Mouse (Mus musculus) hindbrain, postnatal 0 days (tissue): Measurements from ENCODE around the gene Olfr308. TPM values are rescaled to one million over a fixed set of nuclear protein-coding genes. Genes with fewer than 3 reads are reported as not detected.
"Not testable (repeated sequence)": the region's sequence is repeated elsewhere in the genome, so short reads cannot be mapped to it uniquely, and the experiment has no call there.

Experiments
- ATAC-seq: fragments of 200-750 bp; cut with Nextera tagmentation; 2 replicates; pipeline ENCODE4 v1.8.0; 2017; ENCODE audit warnings: mild to moderate bottlenecking, moderate TSS enrichment, moderate library complexity
- DNase-seq: peaks from one replicate; pipeline ENCODE4 v3.0.0-alpha.2; 2015; ENCODE audit warnings: low spot score
- H3K27ac ChIP-seq: fragments of 300-500 bp; sonication (generic); 2 replicates; pipeline ENCODE4 v1.5.1; 2014; ENCODE audit warnings: mild to moderate bottlenecking
- H3K27me3 ChIP-seq: fragments of 300-500 bp; sonication (generic); 2 replicates; pipeline ENCODE4 v1.6.1; 2014; ENCODE audit warnings: low read length, mixed read lengths; ENCODE audit not compliant: insufficient read depth
- H3K36me3 ChIP-seq: fragments of 300-500 bp; sonication (generic); 2 replicates; pipeline ENCODE4 v1.6.1; 2014; ENCODE audit warnings: low read length, mixed read lengths; ENCODE audit not compliant: insufficient read depth
- H3K4me1 ChIP-seq: fragments of 300-500 bp; sonication (generic); 2 replicates; pipeline ENCODE4 v1.6.1; 2014; ENCODE audit warnings: antibody characterized with exemption, low read length, mixed read lengths; ENCODE audit not compliant: insufficient read depth
- H3K4me2 ChIP-seq: fragments of 300-500 bp; sonication (generic); 2 replicates; pipeline ENCODE4 v1.6.1; 2014; ENCODE audit warnings: low read depth, mild to moderate bottlenecking, low read length, moderate library complexity, mixed read lengths
- H3K4me3 ChIP-seq: fragments of 300-500 bp; sonication (generic); 2 replicates; pipeline ENCODE4 v1.5.1; 2014; ENCODE audit warnings: low read length
- H3K9ac ChIP-seq: fragments of 300-500 bp; sonication (generic); replicated peaks from 2 replicates; pipeline ENCODE4 v1.6.1; 2014; ENCODE audit warnings: mild to moderate bottlenecking, low read length, moderate library complexity, mixed read lengths
- H3K9me3 ChIP-seq: fragments of 300-500 bp; sonication (generic); 2 replicates; pipeline ENCODE4 v1.6.1; 2016; ENCODE audit warnings: low read length, mixed read lengths
- CTCF ChIP-seq: IDR thresholded peaks from 2 replicates; pipeline ENCODE4 v1.5.1; 2016; ENCODE audit warnings: antibody characterized with exemption, control low read depth, low read depth
- WGBS: fragments of 180-500 bp; shearing (Covaris S2); extraction: QIAGEN DNeasy Blood & Tissue Kit; methylation state at CpG from one replicate; pipeline ENCODE4 v1.1.7; 2014; 5-methylcytosine and 5-hydroxymethylcytosine counted together
- polyA plus RNA-seq: library from polyadenylated mRNA; unstranded; fragments of >200 nt; fragmentation: Nextera tagmentation; extraction: Ambion mirVana; gene quantifications from 2 replicates; pipeline ENCODE4 v1.2.1, GENCODE M21; 2015
- total RNA-seq: library from RNA; depleted of rRNA; stranded (reverse); fragments of >200 nt; gene quantifications from 2 replicates; pipeline ENCODE4 v1.2.3, GENCODE M21; 2014; rRNA removed

Olfr308 gene
- total RNA-seq (not detected in 2 replicates), polyA plus RNA-seq (not detected in 2 replicates)

GRCm38 (mm10) chr7:86325530-86325929 lies at the start of gene Olfr308:
TSS of gene Olfr308 (minus strand) at chr7:86325630.
- no peaks in the 10 kb centered on the region for H3K27me3 ChIP-seq
- no peak within 1 kb of the TSS for H3K9ac ChIP-seq
- no peaks in the 10 kb centered on the region for H3K36me3 ChIP-seq
- H3K4me3 ChIP-seq, result no peak within 1 kb of the TSS
- H3K4me1 ChIP-seq, result no peaks in the 10 kb centered on the region
- no peak within 1 kb of the TSS for H3K27ac ChIP-seq
- no peak within 1 kb of the TSS for H3K4me2 ChIP-seq
- TF ChIP-seq CTCF, result no peak
- H3K9me3 ChIP-seq, result no peaks in the 10 kb centered on the region
- no peak for DNase-seq
- no peak for ATAC-seq

- Histone ChIP-seq H3K27ac (no peak within 1 kb of the TSS), H3K4me2 (no peak within 1 kb of the TSS), H3K9me3 (no peaks in the 10 kb centered on the region), H3K4me1 (no peaks in the 10 kb centered on the region), H3K27me3 (no peaks in the 10 kb centered on the region), H3K36me3 (no peaks in the 10 kb centered on the region), H3K4me3 (no peak within 1 kb of the TSS), H3K9ac (no peak within 1 kb of the TSS)
- DNase-seq, result no peak
- WGBS, result 82% methylated on average over 1 of the region's 1 CpGs
- ATAC-seq, result no peak
- TF ChIP-seq CTCF, result no peak
These were observed 41.4 kb upstream of the Olfr308 start, which contains the start of gene Olfr305 for GRCm38 (mm10) chr7:86366828-86367227. TSS of gene Olfr305 (minus strand) at chr7:86366928.

- WGBS, result 89% methylated on average over 9 of the region's 9 CpGs
- not testable (repeated sequence) for H3K4me3 ChIP-seq, H3K4me1 ChIP-seq, DNase-seq, H3K9me3 ChIP-seq, H3K27me3 ChIP-seq, H3K4me2 ChIP-seq, H3K9ac ChIP-seq, ATAC-seq, H3K27ac ChIP-seq, H3K36me3 ChIP-seq
These were observed 20.9 kb upstream of the Olfr308 start for GRCm38 (mm10) chr7:86346296-86346695.

- DNase-seq (no peak), ATAC-seq (no peak)
- Histone ChIP-seq H3K4me1 (no peaks in the 10 kb centered on the region), H3K27me3 (no peaks in the 10 kb centered on the region), H3K9me3 (no peaks in the 10 kb centered on the region), H3K4me3 (no peak overlapping the region), H3K27ac (no peak overlapping the region), H3K36me3 (no peaks in the 10 kb centered on the region), H3K9ac (no peak overlapping the region), H3K4me2 (no peak overlapping the region)
- WGBS, result 67% methylated on average over 3 of the region's 3 CpGs
- TF ChIP-seq CTCF, result no peak
These were observed 18.8 kb upstream of the Olfr308 start for GRCm38 (mm10) chr7:86344253-86344652.

GRCm38 (mm10) chr7:86342881-86343565 lies 17.6 kb upstream of the Olfr308 start:
- no peak for DNase-seq
- Histone ChIP-seq H3K4me2 (no peak overlapping the region), H3K9ac (no peak overlapping the region), H3K36me3 (no peaks in the 10 kb centered on the region), H3K27me3 (no peaks in the 10 kb centered on the region), H3K4me1 (no peaks in the 10 kb centered on the region), H3K27ac (no peak overlapping the region), H3K9me3 (no peaks in the 10 kb centered on the region), H3K4me3 (no peak overlapping the region)
- TF ChIP-seq CTCF, result no peak
- 77% methylated on average over 14 of the region's 14 CpGs for WGBS
- ATAC-seq, result no peak

GRCm38 (mm10) chr7:86337486-86337885 lies 12.1 kb upstream of the Olfr308 start, which contains the start of gene Olfr307:
TSS of gene Olfr307 (minus strand) at chr7:86337586.
- TF ChIP-seq CTCF, result no peak
- Histone ChIP-seq H3K9ac (no peak within 1 kb of the TSS), H3K4me2 (no peak within 1 kb of the TSS), H3K27ac (no peak within 1 kb of the TSS), H3K4me3 (no peak within 1 kb of the TSS), H3K36me3 (no peaks in the 10 kb centered on the region), H3K27me3 (no peaks in the 10 kb centered on the region), H3K9me3 (no peaks in the 10 kb centered on the region), H3K4me1 (no peaks in the 10 kb centered on the region)
- DNase-seq, result no peak
- no peak for ATAC-seq
- WGBS, result 76% methylated on average over 1 of the region's 1 CpGs

- no peaks in the 10 kb centered on the region for H3K36me3 ChIP-seq
- no peaks in the 10 kb centered on the region for H3K4me1 ChIP-seq
- H3K27ac ChIP-seq, result no peak overlapping the region
- TF ChIP-seq CTCF, result no peak
- WGBS, result 84% methylated on average over 2 of the region's 2 CpGs
- no peaks in the 10 kb centered on the region for H3K27me3 ChIP-seq
- H3K9me3 ChIP-seq, result no peaks in the 10 kb centered on the region
- no peak overlapping the region for H3K4me2 ChIP-seq
- peak; percentile 5 for DNase-seq
- no peak overlapping the region for H3K4me3 ChIP-seq
- ATAC-seq, result no peak
- no peak overlapping the region for H3K9ac ChIP-seq
These were observed 4.1 kb downstream of the Olfr308 start for GRCm38 (mm10) chr7:86321323-86321722.
